Mouse (Mus musculus) liver, embryonic 14.5 days (tissue): ENCODE measurements around the gene Tmem242. TPM values are rescaled to one million over a fixed set of nuclear protein-coding genes. Genes with fewer than 3 reads are reported as not detected.
"Not testable (repeated sequence)": the region's sequence is repeated elsewhere in the genome, so short reads cannot be mapped to it uniquely, and the experiment has no call there.

Experiments used
- ATAC-seq: fragments of 200-750 bp; cut with Nextera tagmentation; 2 replicates; pipeline ENCODE4 v1.8.0; 2017; ENCODE audit warnings: moderate number of reproducible peaks, mild to moderate bottlenecking, moderate library complexity; ENCODE audit not compliant: insufficient read depth
- DNase-seq, 3 experiments: peaks; one replicate each; pipeline ENCODE4 v3.0.0-alpha.2; 2012 to 2013; ENCODE audit warnings: low read depth in 3 of 3, low spot score in 3 of 3
- H3K27ac ChIP-seq: fragments of 300-500 bp; sonication (generic); 2 replicates; pipeline ENCODE4 v1.5.1; 2014; ENCODE audit warnings: moderate library complexity, mild to moderate bottlenecking, control low read depth, inconsistent platforms
- H3K27me3 ChIP-seq: fragments of 300-500 bp; sonication (generic); 2 replicates; pipeline ENCODE4 v1.6.1; 2014; ENCODE audit warnings: mild to moderate bottlenecking, low read length, moderate library complexity; ENCODE audit not compliant: control insufficient read depth, insufficient read depth
- H3K36me3 ChIP-seq: fragments of 300-500 bp; sonication (generic); replicated peaks from 2 replicates; pipeline ENCODE4 v1.6.1; 2014; ENCODE audit warnings: low read depth; ENCODE audit not compliant: control insufficient read depth, insufficient read depth
- H3K4me1 ChIP-seq, 2 experiments: fragments of 200-500 bp in 1 of 2; fragments of 300-500 bp in 1 of 2; sonication (generic) in 1 of 2; replicated peaks; 2 replicates each; pipeline ENCODE4 v1.6.1; 2012 to 2014; ENCODE audit warnings: antibody characterized with exemption in 1 of 2, inconsistent platforms in 1 of 2, low read length in 1 of 2; ENCODE audit not compliant: control insufficient read depth in 2 of 2, insufficient read depth in 2 of 2
- H3K4me2 ChIP-seq: fragments of 300-500 bp; sonication (generic); 2 replicates; pipeline ENCODE4 v1.6.1; 2014; ENCODE audit warnings: low read depth, mild to moderate bottlenecking, control low read depth, moderate library complexity
- H3K4me3 ChIP-seq, 2 experiments: fragments of 200-500 bp in 1 of 2; fragments of 300-500 bp in 1 of 2; sonication (generic) in 1 of 2; 2 replicates each; pipeline ENCODE4 v1.5.1; 2012 to 2014; ENCODE audit warnings: low read depth in 2 of 2, low read length in 2 of 2, mild to moderate bottlenecking in 2 of 2, control low read depth in 1 of 2, inconsistent platforms in 1 of 2, moderate library complexity in 1 of 2; ENCODE audit not compliant: insufficient read depth in 1 of 2
- H3K9ac ChIP-seq: fragments of 300-500 bp; sonication (generic); replicated peaks from 2 replicates; pipeline ENCODE4 v1.6.1; 2014; ENCODE audit warnings: mild to moderate bottlenecking, control low read depth, moderate library complexity
- H3K9me3 ChIP-seq: fragments of 300-500 bp; sonication (generic); 2 replicates; pipeline ENCODE4 v1.6.1; 2016; ENCODE audit warnings: low read length, mixed read lengths; ENCODE audit not compliant: control insufficient read depth
- CTCF ChIP-seq: IDR thresholded peaks from 2 replicates; pipeline ENCODE4 v1.5.1; 2016; ENCODE audit warnings: antibody characterized with exemption, low read depth, control low read depth
- EP300 ChIP-seq: IDR thresholded peaks from 2 replicates; pipeline ENCODE4 v1.6.1; 2016; ENCODE audit warnings: antibody characterized with exemption, low read depth
- WGBS: fragments of 180-500 bp; shearing (Covaris S2); extraction: QIAGEN DNeasy Blood & Tissue Kit; methylation state at CpG from one replicate; pipeline ENCODE4 v1.1.7; 2014; ENCODE audit not compliant: insufficient replicate concordance; 5-methylcytosine and 5-hydroxymethylcytosine counted together
- polyA plus RNA-seq, 2 experiments: library from polyadenylated mRNA; depleted of rRNA in 1 of 2; stranded (reverse) in 1 of 2; unstranded in 1 of 2; fragments of >200 nt; fragmentation: Nextera tagmentation in 1 of 2; extraction: Ambion mirVana in 1 of 2; gene quantifications; 2 replicates each; pipeline versions ENCODE4 v1.2.1 to v1.2.3; 2012 to 2014

The Tmem242 gene
- polyA plus RNA-seq, 2 experiments = 10.5 to 42.5 TPM

GRCm38 (mm10) chr17:5443751-5444150 is 3.7 kb upstream of the Tmem242 start:
- H3K4me1 ChIP-seq = peaks cover 7 to 9% of the 10 kb centered on the region in 2 experiments
- DNase-seq (no peak), ATAC-seq (no peak)
- no peak for TF ChIP-seq CTCF
- TF ChIP-seq EP300 = no peak
- no peak overlapping the region for H3K4me3 ChIP-seq
- no peaks in the 10 kb centered on the region for H3K36me3 ChIP-seq
- 51% methylated on average over 5 of the region's 5 CpGs for WGBS
- no peak overlapping the region for H3K27ac ChIP-seq
- no peak overlapping the region for H3K9ac ChIP-seq
- H3K9me3 ChIP-seq = no peaks in the 10 kb centered on the region
- peaks cover 7% of the 10 kb centered on the region for H3K27me3 ChIP-seq
- no peak overlapping the region for H3K4me2 ChIP-seq

- no peaks in the 10 kb centered on the region for H3K9me3 ChIP-seq
- ATAC-seq (no peak), DNase-seq (no peak)
- H3K27ac ChIP-seq = no peak overlapping the region
- TF ChIP-seq CTCF = no peak
- no peak for TF ChIP-seq EP300
- H3K9ac ChIP-seq = no peak overlapping the region
- H3K27me3 ChIP-seq = peaks cover 6% of the 10 kb centered on the region
- H3K4me3 ChIP-seq = no peak overlapping the region
- 66% methylated on average over 3 of the region's 3 CpGs for WGBS
- H3K4me1 ChIP-seq = peaks cover 7 to 9% of the 10 kb centered on the region in 2 experiments
- no peak overlapping the region for H3K4me2 ChIP-seq
- no peaks in the 10 kb centered on the region; the same call in 1 of the 2 replicates for H3K36me3 ChIP-seq
These were observed 3.2 kb upstream of the Tmem242 start for GRCm38 (mm10) chr17:5443260-5443659.

GRCm38 (mm10) chr17:5442403-5442802 is 2.3 kb upstream of the Tmem242 start:
- not testable (repeated sequence) for H3K4me3 ChIP-seq, H3K9ac ChIP-seq, H3K4me1 ChIP-seq, ATAC-seq, H3K36me3 ChIP-seq, H3K4me2 ChIP-seq, H3K27me3 ChIP-seq, DNase-seq, H3K27ac ChIP-seq, H3K9me3 ChIP-seq
- WGBS = 60% methylated on average over 5 of the region's 5 CpGs

- H3K4me3 ChIP-seq = peak overlapping the region; percentile 68 to 99
- H3K27ac ChIP-seq = peak overlapping the region; percentile 10; the same call in 1 of the 2 replicates
- WGBS = under 1% methylated on average over 8 of the region's 8 CpGs
- no peaks in the 10 kb centered on the region; the same call in 1 of the 2 replicates for H3K36me3 ChIP-seq
- ATAC-seq (peak; percentile 67), DNase-seq (peak in 1 of 3 experiments; percentile 9)
- peaks cover 7 to 9% of the 10 kb centered on the region in 2 experiments for H3K4me1 ChIP-seq
- peak overlapping the region; percentile 85 for H3K4me2 ChIP-seq
- H3K27me3 ChIP-seq = no peaks in the 10 kb centered on the region
- TF ChIP-seq CTCF = no peak
- TF ChIP-seq EP300 = no peak
- no peaks in the 10 kb centered on the region for H3K9me3 ChIP-seq
- H3K9ac ChIP-seq = peak overlapping the region; percentile 81
These were observed 264 bp downstream of the Tmem242 start for GRCm38 (mm10) chr17:5439831-5440158.

GRCm38 (mm10) chr17:5429772-5430133 is 10.3 kb downstream of the Tmem242 start:
- Histone ChIP-seq H3K9me3 (no peaks in the 10 kb centered on the region), H3K27ac (no peak overlapping the region), H3K27me3 (no peaks in the 10 kb centered on the region), H3K9ac (no peak overlapping the region), H3K4me1 (0 out of 4 replicates have a peak, but pooled peaks cover 0 to 3% of the 10 kb centered on the region in 2 experiments), H3K36me3 (peaks cover 10% of the 10 kb centered on the region), H3K4me2 (no peak overlapping the region), H3K4me3 (no peak overlapping the region)
- WGBS = 74% methylated on average over 9 of the region's 9 CpGs
- TF ChIP-seq EP300 = no peak
- no peak for TF ChIP-seq CTCF
- ATAC-seq (peak; percentile 19; the same call in 1 of the 2 replicates), DNase-seq (no peak)
